ENCODE assay signal across 11 mouse cellular contexts in genomic region chr16:94714483-94714882, GRCm38 (mm10).
A peak's percentile ranks its signal among the peaks of the same experiment; 100 is the strongest.
DNase-seq lines count a peak whose midpoint lies in the region; ATAC-seq and TF ChIP-seq lines count a peak whose summit lies in the region.
"Had no signal": no experiment of that assay in that cellular context is flagged by ENCODE, and none has a peak within 500 bp of the region (broad histone marks: within the 10 kb centered on the region; RNA-seq: fewer than 3 reads in every experiment).

No protein-coding gene starts in this region.

- WGBS in hindbrain, embryonic 15.5 days: 37% methylated on average over 14 of the region's 14 CpGs
- 71% methylated on average over 14 of the region's 14 CpGs for WGBS in midbrain, embryonic 10.5 days

- peaks cover 16% of the 10 kb centered on the region for H3K4me1 ChIP-seq in hindbrain, embryonic 15.5 days (replicated peaks)
- peaks cover 7% of the 10 kb centered on the region for H3K4me1 ChIP-seq in midbrain, embryonic 10.5 days
- H3K4me1 ChIP-seq: lung, embryonic 15.5 days had no signal

- H3K36me3 ChIP-seq in hindbrain, embryonic 15.5 days: no peaks in the 10 kb centered on the region
- H3K36me3 ChIP-seq in midbrain, embryonic 10.5 days: no peaks in the 10 kb centered on the region
- H3K36me3 ChIP-seq: heart, embryonic 15.5 days; limb, embryonic 13.5 days; lung, embryonic 15.5 days had no signal

- ATAC-seq in hindbrain, embryonic 15.5 days (ENCODE audit: low FRiP score, low read depth): no peak

- peak overlapping the region; percentile 27; the same call in 1 of the 2 replicates for H3K4me2 ChIP-seq in hindbrain, embryonic 15.5 days

- no peaks in the 10 kb centered on the region for H3K27me3 ChIP-seq in hindbrain, embryonic 15.5 days
- H3K27me3 ChIP-seq in midbrain, embryonic 10.5 days (ENCODE audit: low read depth, poor library complexity, severe bottlenecking): no peaks in the 10 kb centered on the region
- H3K27me3 ChIP-seq: heart, embryonic 15.5 days; limb, embryonic 13.5 days; lung, embryonic 15.5 days had no signal

- no peak for TF ChIP-seq CTCF in left cerebral cortex, adult 2 months (IDR thresholded peaks at IDR 0.05)

- H3K4me3 ChIP-seq in hindbrain, embryonic 15.5 days: no peak overlapping the region
- no peak overlapping the region for H3K4me3 ChIP-seq in midbrain, embryonic 10.5 days
- H3K4me3 ChIP-seq in left cerebral cortex, adult 2 months: no peak overlapping the region

- intact Hi-C loops in gastrocnemius, postnatal 14 days (cut with DNase I; ENCODE audit: low total_unique reads): no loop called here
- intact Hi-C loops in left cerebral cortex, adult 2 months (cut with DNase I): no loop called here

- 0 out of 2 replicates have a peak overlapping the region, but pooled peaks have one; percentile 19 for H3K9ac ChIP-seq in hindbrain, embryonic 15.5 days
- H3K9ac ChIP-seq: heart, embryonic 15.5 days; limb, embryonic 13.5 days; lung, embryonic 15.5 days had no signal

- 0 out of 2 replicates have a peak overlapping the region, but pooled peaks have one; percentile 11 for H3K27ac ChIP-seq in hindbrain, embryonic 15.5 days (replicated peaks)
- H3K27ac ChIP-seq in midbrain, embryonic 10.5 days (replicated peaks): no peak overlapping the region
- H3K27ac ChIP-seq in left cerebral cortex, adult 2 months: no peak overlapping the region
- H3K27ac ChIP-seq: heart, embryonic 15.5 days; limb, embryonic 13.5 days; lung, embryonic 15.5 days had no signal

- peak; percentile 25 for DNase-seq in gastrocnemius, postnatal 14 days
- DNase-seq in gastrocnemius, postnatal 25 days: no peak
- DNase-seq in Muller cell, postnatal 12 days (ENCODE audit: inconsistent ontology term): peak; percentile 14
- DNase-seq in mesoderm, embryonic 11.5 days (ENCODE audit: low read depth, low spot score): peak; percentile 80
- DNase-seq in lung, postnatal 14 days: no peak
- no peak for DNase-seq in midbrain, embryonic 10.5 days (ENCODE audit: low spot score)
- DNase-seq in left cerebral cortex, adult 2 months (ENCODE audit: extremely low spot score in 1 of 2, low spot score in 2 of 2): no peak

- no peaks in the 10 kb centered on the region for H3K9me3 ChIP-seq in hindbrain, embryonic 15.5 days
- peaks cover 6% of the 10 kb centered on the region; the same call in 1 of the 2 replicates for H3K9me3 ChIP-seq in midbrain, embryonic 10.5 days (replicated peaks)
- H3K9me3 ChIP-seq: heart, embryonic 15.5 days; lung, embryonic 15.5 days had no signal

Comparison
In these comparisons a context has a peak if more than half of its experiments do, and no peak if none do; other contexts are left out.
1. DNase-seq: peak in gastrocnemius, postnatal 14 days (single experiment), Muller cell, postnatal 12 days (single experiment) and mesoderm, embryonic 11.5 days (single experiment); none in gastrocnemius, postnatal 25 days (single experiment), lung, postnatal 14 days (single experiment), midbrain, embryonic 10.5 days (single experiment) and left cerebral cortex, adult 2 months (0 of 2).